Mouse (Mus musculus): ENCODE data around the gene Olfr705. TPM values are rescaled to one million over a fixed set of nuclear protein-coding genes. Genes with fewer than 3 reads are reported as not detected.

Olfr705 gene
- not detected for total RNA-seq (2023)

DNA sequence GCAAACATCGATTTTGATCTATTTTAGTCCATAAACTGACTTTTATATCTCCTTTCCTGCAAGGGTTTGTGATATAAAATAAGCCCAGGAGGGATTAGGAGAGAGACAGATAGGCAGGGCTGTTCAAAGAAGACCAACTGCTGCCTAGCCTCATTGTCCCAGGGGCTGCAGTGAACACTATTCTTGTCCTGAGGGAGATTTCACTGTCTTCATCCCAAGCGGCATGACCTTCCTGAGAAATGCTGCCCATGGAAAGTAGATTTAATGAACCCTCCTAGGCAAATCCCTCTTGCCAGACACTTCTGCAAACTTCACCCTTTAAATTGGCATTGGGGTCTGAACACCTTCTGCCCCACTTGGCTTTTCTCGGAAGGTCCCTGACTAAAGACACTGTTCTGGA lies at the start of gene Olfr705:
Gene Olfr705, minus strand, starts transcription at position 101 of the 400 bp plus-strand sequence.

DNA sequence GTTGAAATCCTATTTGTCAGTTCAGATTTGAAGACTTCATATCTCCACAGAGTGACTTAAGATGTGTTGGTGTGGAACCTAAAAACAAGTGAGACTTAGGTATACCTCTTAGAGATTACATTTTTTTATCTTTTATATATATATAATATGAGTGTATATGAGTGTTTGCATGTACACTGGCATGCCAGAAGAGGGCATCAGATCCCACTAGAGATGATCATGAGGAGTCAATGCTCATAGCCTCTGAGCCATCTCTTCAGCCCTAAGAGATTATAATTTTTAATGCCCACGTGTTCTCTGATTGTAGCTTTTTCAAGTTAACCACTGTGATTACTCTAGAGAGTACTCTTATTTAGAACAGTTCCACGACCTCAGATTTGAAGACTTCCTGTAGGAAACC lies 31.0 kb upstream of the Olfr705 start, which contains the start of gene Olfr1532-ps1:
Gene Olfr1532-ps1, plus strand, starts transcription at position 326 of the 400 bp plus-strand sequence.

DNA sequence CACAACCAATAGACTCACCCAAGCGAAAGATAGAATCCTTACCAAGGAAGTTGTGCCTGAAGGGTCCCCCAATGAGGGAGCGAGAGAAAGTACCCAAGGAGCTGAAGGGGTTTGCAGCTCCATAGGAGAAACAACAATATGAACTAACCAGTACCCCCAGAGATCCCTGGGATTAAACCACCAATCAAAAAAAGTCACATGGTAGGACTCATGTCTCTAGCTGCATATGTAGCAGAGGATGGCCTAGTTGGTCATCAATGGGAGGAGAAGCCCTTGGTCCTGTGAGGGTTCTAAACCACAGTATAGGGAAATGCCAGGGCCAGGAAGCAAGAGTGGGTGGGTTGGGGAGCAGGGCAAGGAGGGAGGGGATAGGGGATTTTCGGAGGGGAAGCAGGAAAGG lies 24.4 kb upstream of the Olfr705 start, which contains the start of gene Olfr707:
Gene Olfr707, minus strand, starts transcription at position 101 of the 400 bp plus-strand sequence.

DNA sequence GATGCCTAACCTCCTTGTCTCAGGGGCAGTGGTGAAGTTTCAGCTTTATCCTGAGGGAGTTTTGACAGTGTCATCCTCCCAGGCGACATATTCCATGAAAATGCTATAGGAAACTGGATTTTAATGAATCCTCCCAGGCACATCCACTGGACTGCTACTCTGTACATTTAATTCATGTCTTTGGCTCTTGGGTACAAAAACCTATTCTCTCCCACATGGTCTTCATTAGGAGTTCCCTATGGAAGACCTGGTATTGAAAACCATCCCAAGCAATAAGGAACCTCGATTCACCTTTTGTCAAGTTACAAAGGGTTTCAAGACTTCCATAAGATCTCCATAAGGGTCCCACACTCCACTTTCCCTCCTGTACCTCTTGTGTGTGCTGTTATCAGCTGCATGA lies 11.4 kb upstream of the Olfr705 start, which contains the start of gene Olfr706:
Gene Olfr706, minus strand, starts transcription at position 101 of the 400 bp plus-strand sequence.

DNA sequence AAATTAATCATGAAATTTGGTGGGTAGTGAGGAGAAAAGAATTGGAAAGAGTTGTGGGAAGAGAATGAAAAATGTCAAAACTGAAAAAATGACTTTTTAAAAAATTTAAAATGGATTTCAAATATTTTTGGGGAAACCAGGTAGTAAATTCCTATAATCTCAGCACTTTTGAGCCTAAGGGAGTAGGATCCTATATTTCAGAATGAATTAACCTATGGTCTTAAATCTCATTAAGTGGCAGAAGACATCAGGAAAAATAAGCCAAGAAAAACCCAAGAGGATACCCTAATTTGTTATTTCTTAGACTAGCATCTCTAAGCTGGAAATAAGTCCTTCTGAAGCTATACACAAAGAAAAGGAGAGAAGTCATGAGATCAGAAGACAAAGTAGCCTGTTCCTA lies 13.8 kb downstream of the Olfr705 start, which contains the start of gene Olfr704:
Gene Olfr704, plus strand, starts transcription at position 301 of the 400 bp plus-strand sequence.

DNA sequence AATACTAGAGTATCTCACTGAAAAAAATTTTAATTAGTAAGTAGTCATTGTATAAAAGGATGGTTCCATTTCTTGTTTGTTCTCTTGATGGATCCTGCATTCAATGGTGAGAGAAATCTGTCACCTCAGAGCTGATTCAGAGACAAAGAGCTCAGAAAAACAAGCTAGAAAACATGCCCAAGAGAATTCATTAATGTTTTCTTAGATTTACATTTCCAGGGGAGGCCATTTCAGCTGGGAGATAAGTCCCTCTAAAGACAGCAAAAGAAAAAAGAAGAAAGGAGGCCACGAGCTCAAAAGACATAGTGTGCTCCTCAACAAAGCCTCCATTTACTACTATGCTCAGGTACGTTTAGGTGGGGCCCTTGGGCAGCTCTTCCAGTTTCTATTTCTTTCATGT lies 33.6 kb downstream of the Olfr705 start, which contains the start of gene Olfr703:
Gene Olfr703, plus strand, starts transcription at position 301 of the 400 bp plus-strand sequence.

DNA sequence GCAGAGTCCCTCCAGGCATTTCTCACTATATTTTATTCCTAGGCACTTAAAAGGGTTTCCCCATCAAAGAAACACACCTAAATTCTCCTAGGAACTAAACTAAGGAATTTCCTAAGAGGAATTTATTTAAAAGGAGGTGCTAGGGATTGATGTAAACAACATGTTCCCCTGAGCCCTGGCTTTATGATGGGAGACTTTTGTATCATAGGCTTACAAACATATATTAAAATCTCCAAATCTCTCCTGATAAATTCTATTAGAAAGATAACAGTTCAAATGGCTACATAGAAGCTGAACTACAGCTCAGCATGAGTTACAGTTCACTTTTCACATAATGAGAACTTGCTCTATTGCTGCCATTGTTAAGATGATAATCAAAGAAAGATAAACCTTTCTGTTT lies 42.9 kb downstream of the Olfr705 start, which contains the start of gene Olfr702:
Gene Olfr702, minus strand, starts transcription at position 101 of the 400 bp plus-strand sequence.

Other genes starting within 250 kb of the Olfr705 start
- not detected for gene Olfr693, start 196.3 kb downstream of the Olfr705 start, total RNA-seq (2023)
- not detected for gene Olfr694, start 185.1 kb downstream of the Olfr705 start, total RNA-seq (2023)
- gene Olfr695, start 160.5 kb downstream of the Olfr705 start, total RNA-seq (2023), result not detected
- gene Olfr697, start 134.4 kb downstream of the Olfr705 start, total RNA-seq (2023), result not detected
- not detected for gene Olfr698, start 121.5 kb downstream of the Olfr705 start, total RNA-seq (2023)
- gene Olfr699, start 83.7 kb downstream of the Olfr705 start, total RNA-seq (2023), result not detected
- not detected for gene Olfr700, start 68.1 kb downstream of the Olfr705 start, total RNA-seq (2023)
- not detected for gene Olfr701, start 62.8 kb downstream of the Olfr705 start, total RNA-seq (2023)
- not detected for gene Olfr702, start 43.0 kb downstream of the Olfr705 start, total RNA-seq (2023)
- not detected for gene Olfr703, start 33.5 kb downstream of the Olfr705 start, total RNA-seq (2023)
- gene Olfr704, start 13.7 kb downstream of the Olfr705 start, total RNA-seq (2023), result not detected
- gene Olfr706, start 11.3 kb upstream of the Olfr705 start, total RNA-seq (2023), result not detected
- gene Olfr707, start 24.4 kb upstream of the Olfr705 start, total RNA-seq (2023), result not detected
- gene Olfr1532-ps1, start 31.1 kb upstream of the Olfr705 start, total RNA-seq (2023), result not detected
- under 1 TPM; 0.07 to 0.22 TPM for gene Olfr709-ps1, start 55.3 kb upstream of the Olfr705 start, total RNA-seq (2023)
- not detected for gene Olfr710, start 71.4 kb upstream of the Olfr705 start, total RNA-seq (2023)
- not detected for gene Olfr6, start 87.0 kb upstream of the Olfr705 start, total RNA-seq (2023)
- gene Olfr711, start 98.6 kb upstream of the Olfr705 start, total RNA-seq (2023), result not detected
- not detected for gene Olfr2, start 129.2 kb upstream of the Olfr705 start, total RNA-seq (2023)
- gene Olfr713, start 154.3 kb upstream of the Olfr705 start, total RNA-seq (2023), result not detected
- gene Olfr714, start 194.1 kb upstream of the Olfr705 start, total RNA-seq (2023), result not detected
- gene Olfr17, start 216.3 kb upstream of the Olfr705 start, total RNA-seq (2023), result not detected
- gene Olfr715b, start 233.5 kb upstream of the Olfr705 start, total RNA-seq (2023), result not detected

Data from neutrophil, adult 59 days (primary cell).